Mouse (Mus musculus) ovary, postnatal 36 days (tissue): ENCODE data around the gene Kcp.

Experiments
- DNase-seq: peaks from one replicate; pipeline ENCODE4 v3.0.0; 2022; ENCODE audit warnings: low spot score, mixed read lengths

Kcp gene

DNA sequence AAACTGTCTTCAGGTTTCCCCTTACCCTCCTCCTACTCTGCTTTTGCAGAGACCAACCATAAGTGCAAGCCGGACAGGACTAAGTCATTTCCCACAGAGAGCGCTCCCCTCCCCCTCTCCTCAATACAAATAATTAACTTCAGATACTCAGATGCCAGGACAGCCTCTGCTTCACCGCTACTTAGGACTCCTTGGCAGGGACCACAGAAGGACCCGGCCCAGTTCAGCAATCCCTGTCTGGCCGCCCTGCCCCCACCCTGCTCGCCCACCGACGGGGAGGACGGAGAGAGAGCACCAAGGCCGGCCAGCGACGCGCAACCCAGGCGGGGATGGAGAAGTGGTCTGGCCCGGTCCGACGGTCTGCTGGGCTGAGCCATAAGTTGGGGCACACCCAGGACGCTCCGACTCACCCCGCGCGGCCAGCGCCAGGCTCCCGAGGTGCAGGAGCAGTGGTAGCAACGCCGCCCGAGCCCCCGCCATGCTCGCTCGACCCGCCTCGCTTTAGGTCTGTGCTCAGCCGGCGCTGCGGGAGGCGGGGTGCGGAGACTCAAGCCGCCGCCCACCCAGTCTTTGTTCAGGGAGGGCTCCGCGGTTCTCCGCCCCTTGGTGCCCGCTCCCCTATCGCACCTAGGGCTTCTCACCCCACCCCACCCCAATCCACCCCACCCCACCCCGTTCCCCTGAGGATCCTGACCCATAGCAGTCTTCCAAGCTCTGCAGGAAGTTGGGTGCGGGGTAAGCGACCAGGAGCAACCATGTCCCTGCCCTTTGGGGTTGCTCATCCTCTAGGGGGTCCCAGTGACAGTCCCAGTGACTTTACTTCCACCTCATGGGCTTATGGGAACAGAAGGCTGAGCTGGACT is at the start of gene Kcp:
TSS of gene Kcp (minus strand) at position 506 of the 863 bp plus-strand sequence.
- peak; percentile 36 for DNase-seq

DNA sequence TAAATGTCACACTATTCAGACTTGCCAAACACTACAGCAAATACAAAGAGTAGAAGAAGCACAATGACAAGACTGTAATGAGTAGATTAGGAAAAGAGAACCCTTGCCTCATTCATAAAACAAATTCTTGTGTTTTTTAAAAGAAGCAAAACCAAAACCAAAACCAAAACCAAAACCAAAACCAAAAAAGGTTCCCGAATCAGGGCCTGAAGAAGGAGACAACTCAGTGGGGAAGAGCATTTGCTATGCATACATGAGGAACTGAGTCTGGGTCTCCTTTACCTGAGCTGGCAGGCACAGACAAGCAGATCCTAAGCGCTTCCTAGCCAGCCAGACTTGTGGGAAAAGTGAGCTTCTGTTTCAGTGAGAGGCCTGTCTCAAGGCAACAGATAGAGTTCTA is 49.4 kb upstream of the Kcp start:
- no peak for DNase-seq

DNA sequence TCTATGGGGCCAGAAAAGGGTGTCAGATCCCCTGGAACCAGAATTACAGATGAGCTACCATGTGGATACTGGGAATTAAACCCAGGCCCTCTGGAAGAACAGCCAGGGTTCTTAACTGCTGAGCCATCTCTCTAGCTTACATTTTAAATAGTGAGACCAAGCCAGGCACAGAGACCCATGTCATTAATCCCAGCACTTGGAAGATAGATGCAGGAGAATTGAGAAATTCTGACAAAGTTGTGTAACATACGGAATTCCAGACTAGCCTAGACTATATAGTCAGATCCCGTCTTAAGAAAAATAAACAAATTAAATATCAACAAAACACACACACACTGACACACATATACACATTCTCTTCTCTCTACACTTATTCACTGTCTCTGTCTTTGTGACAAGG is 44.8 kb upstream of the Kcp start:
- DNase-seq = no peak

GRCm38 (mm10) chr6:29548086-29548485 is 40.3 kb upstream of the Kcp start:
- no peak for DNase-seq

DNA sequence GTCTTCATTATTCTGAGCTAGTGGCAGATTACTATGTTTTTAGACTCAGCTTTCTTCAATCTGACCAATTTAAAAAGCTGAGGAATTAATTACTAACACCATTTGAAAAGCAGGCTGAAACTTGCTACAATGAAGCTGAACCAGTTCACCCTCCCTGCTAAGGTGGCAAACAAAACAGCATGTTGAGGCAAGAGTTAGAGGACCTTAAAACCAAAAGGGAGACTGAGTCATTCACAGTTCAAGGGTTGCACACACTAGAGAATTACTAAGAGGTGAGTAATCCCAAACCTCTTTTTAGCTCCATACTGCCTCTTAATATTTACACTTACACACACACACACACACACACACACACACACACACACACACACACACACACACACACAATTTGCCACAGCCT is 39.8 kb upstream of the Kcp start:
- no peak for DNase-seq

DNA sequence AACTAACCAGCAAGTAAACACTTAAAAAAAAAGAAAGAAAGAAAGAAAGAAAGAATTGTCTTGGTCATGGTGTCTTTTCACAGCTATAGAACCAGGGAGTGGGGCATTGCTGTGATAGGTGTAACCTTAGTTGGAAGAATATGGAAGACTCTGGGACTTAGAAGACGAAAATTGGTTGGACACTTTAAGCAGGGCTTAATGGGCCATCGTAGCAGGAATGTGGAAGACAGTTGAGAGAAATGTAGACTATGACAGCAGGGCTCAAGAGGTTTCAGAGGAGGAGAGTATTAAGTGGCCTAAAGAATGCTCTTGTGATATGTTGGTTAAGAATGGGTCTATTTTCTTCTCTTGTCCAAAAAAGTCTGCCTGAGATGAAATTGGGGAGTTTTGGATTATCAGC is 37.9 kb upstream of the Kcp start:
- no peak for DNase-seq

DNA sequence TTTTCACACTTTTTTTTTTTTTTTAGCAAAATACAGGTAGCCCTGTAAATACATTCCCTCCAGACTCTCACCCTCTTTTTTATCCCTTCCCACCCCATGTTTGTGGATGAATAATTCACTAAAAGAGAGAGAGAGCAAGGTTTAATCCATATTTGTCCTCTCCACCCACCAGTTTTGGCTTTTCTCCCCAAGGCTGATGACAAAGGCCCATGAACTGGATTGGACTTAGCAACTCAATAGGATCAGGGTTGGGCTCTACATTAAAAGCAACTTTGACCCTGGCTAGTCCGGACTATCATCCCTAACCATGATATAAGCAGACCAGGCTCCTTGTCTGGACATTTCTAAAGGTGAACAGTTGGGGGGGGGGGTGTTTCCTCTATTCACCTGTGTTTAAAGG is 33.2 kb upstream of the Kcp start:
- DNase-seq = no peak

- no peak for DNase-seq
Observed at GRCm38 (mm10) chr6:29540223-29540622, 32.5 kb upstream of the Kcp start.

GRCm38 (mm10) chr6:29539502-29539901 is 31.8 kb upstream of the Kcp start:
- no peak for DNase-seq

GRCm38 (mm10) chr6:29537221-29537620 is 29.5 kb upstream of the Kcp start:
- no peak for DNase-seq

DNA sequence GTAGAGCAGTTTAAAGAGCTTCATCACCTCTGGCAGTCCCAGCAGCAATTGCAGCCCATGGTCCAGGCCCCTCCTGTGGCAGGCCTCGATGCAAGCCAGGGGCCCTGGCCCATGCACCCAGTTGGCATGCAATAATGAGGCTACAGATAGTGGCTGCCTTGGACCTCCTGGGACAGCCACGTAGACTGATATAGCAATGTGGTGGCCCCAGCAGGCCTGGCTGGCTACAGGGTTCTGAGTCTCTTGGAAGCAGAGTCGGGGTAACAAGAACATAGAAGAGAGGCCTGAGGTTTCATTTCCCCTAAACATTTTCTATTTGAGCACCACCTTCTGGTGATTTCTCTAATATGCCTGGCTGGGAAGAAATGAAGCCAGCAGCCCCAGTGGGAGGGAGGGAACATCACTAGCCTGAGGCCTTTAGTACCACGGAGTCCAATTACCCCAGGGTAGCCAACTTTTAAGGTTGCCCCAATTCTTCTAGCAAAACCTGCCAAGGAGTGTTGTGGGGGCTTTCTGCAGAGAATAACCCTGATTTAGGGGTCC is 29.0 kb upstream of the Kcp start:
- no peak for DNase-seq

DNA sequence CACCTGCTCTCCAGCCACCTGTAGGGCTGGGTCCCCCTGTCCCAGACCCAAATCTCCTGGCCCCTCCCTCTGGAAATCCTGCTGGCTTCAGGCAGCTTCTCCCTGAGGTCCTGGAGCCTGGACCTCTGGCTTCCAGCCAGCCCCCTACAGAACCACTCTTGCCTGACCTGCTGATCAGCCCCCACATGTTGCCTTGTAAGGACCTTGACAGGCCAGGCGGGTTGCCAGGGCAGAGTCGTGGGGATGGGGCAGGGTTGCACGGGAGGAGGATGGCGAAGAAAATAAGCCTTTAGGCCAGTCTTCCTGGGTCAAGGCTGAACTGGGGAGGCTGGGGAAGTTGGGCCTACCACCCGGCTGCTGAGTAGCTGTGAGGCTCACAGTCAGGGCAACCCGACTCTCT is 27.6 kb upstream of the Kcp start:
- peak; percentile 83 for DNase-seq

- no peak for DNase-seq
Observed at GRCm38 (mm10) chr6:29530050-29530449, 22.3 kb upstream of the Kcp start.

- DNase-seq = no peak
Observed at GRCm38 (mm10) chr6:29529444-29529820, 21.7 kb upstream of the Kcp start.

GRCm38 (mm10) chr6:29528561-29529443 is 21.1 kb upstream of the Kcp start:
- DNase-seq = no peak

GRCm38 (mm10) chr6:29528165-29528505 is 20.4 kb upstream of the Kcp start:
- DNase-seq = no peak

GRCm38 (mm10) chr6:29527361-29528164 is 19.8 kb upstream of the Kcp start:
- DNase-seq = no peak

- no peak for DNase-seq
Observed at GRCm38 (mm10) chr6:29526281-29527251, 18.8 kb upstream of the Kcp start, which contains the start of gene Irf5. Gene Irf5, plus strand, starts transcription at chr6:29526625.

- DNase-seq = no peak
Observed at GRCm38 (mm10) chr6:29525256-29525655, 17.5 kb upstream of the Kcp start.

GRCm38 (mm10) chr6:29524034-29524489 is 16.3 kb upstream of the Kcp start:
- no peak for DNase-seq
